In the genomic region with DNA sequence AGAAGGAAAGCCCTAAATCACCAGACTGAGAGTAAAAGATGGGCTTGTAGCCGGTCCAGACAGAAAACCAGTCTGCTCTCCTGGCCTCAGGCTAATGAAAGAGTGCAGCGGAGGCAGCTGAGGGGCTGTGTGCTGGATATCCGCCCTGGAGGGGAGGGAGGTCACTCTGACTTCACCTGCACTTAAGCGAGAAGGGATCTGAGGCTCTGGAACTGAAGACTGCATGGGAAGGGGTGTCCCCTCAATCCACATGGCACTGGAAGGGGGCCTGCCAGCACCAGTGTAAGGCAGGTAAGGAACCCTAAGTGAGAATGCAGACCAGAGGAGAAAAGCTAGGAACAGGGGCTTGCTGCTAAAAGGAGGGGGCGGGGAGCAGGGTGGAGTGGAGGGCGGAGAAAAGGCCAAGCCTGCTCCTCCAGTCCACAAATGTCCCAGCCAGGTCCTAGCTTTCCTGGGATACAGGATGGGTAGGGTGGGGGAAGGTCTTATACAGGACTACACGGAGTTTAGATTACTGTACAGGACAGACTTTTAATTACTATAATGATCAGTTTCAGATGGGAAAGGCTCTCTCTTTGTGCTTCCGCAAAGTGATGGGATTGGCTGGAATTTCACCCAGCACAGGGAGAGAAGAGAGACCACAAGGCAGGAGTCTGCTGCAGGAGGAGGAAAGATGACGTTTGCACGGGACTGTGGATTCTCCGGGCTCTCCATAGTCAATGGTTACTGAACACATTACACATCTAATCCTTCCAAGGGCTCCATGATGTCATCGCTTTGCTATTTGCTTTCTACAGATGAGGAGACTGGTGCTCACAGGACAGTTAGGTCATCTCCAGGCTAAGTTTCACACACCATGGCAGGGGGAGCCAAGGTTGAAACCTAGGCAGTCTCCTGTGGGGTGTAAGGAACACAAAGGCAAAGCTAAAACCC, we compare ENCODE assay signal across 9 mouse cellular contexts.
DNase-seq lines count a peak whose midpoint lies in the region; ATAC-seq and TF ChIP-seq lines count a peak whose summit lies in the region.
"Had no signal": no experiment of that assay in that cellular context is flagged by ENCODE, and none has a peak within 500 bp of the region (broad histone marks: within the 10 kb centered on the region; RNA-seq: fewer than 3 reads in every experiment).

No protein-coding gene starts in this region.

- H3K4me3 ChIP-seq in midbrain, embryonic 10.5 days, result no peak overlapping the region
- no peak overlapping the region for H3K4me3 ChIP-seq in midbrain, embryonic 16.5 days (ENCODE audit: low read depth, low read length)
- no peak overlapping the region for H3K4me3 ChIP-seq in embryonic facial prominence, embryonic 12.5 days
- no peak overlapping the region for H3K4me3 ChIP-seq in hindbrain, postnatal 0 days (ENCODE audit: low read length)
- no peak overlapping the region for H3K4me3 ChIP-seq in stomach, embryonic 16.5 days (replicated peaks; ENCODE audit: low read length)

- H3K36me3 ChIP-seq in midbrain, embryonic 10.5 days, result no peaks in the 10 kb centered on the region
- H3K36me3 ChIP-seq in midbrain, embryonic 16.5 days (ENCODE audit: control insufficient read depth, insufficient read depth, low read length), result no peaks in the 10 kb centered on the region
- H3K36me3 ChIP-seq in embryonic facial prominence, embryonic 12.5 days, result 0 out of 2 replicates have a peak, but pooled peaks cover 3% of the 10 kb centered on the region
- no peaks in the 10 kb centered on the region for H3K36me3 ChIP-seq in hindbrain, postnatal 0 days (ENCODE audit: insufficient read depth, low read length)
- H3K36me3 ChIP-seq in stomach, embryonic 16.5 days (ENCODE audit: control insufficient read depth, insufficient read depth, low read length), result no peaks in the 10 kb centered on the region

- DNase-seq in midbrain, embryonic 10.5 days (ENCODE audit: low spot score), result no peak
- no peak for DNase-seq in hindbrain, postnatal 0 days (ENCODE audit: low spot score)
- DNase-seq in right cerebral cortex, postnatal 14 days, result no peak
- DNase-seq: cerebellum, adult 9-10 months; liver had no signal

- H3K27me3 ChIP-seq in midbrain, embryonic 10.5 days (ENCODE audit: low read depth, poor library complexity, severe bottlenecking), result no peaks in the 10 kb centered on the region
- H3K27me3 ChIP-seq in midbrain, embryonic 16.5 days (ENCODE audit: control insufficient read depth, insufficient read depth, low read depth, low read length), result no peaks in the 10 kb centered on the region
- no peaks in the 10 kb centered on the region for H3K27me3 ChIP-seq in embryonic facial prominence, embryonic 12.5 days
- H3K27me3 ChIP-seq in hindbrain, postnatal 0 days (ENCODE audit: insufficient read depth, low read length), result no peaks in the 10 kb centered on the region
- H3K27me3 ChIP-seq in stomach, embryonic 16.5 days (ENCODE audit: control insufficient read depth, insufficient read depth, low read length), result no peaks in the 10 kb centered on the region

- peak overlapping the region; percentile 72 for H3K27ac ChIP-seq in midbrain, embryonic 10.5 days (replicated peaks)
- H3K27ac ChIP-seq in midbrain, embryonic 16.5 days (ENCODE audit: low read length), result no peak overlapping the region
- peak overlapping the region; percentile 70 for H3K27ac ChIP-seq in embryonic facial prominence, embryonic 12.5 days
- H3K27ac ChIP-seq in hindbrain, postnatal 0 days, result no peak overlapping the region
- H3K27ac ChIP-seq in stomach, embryonic 16.5 days (ENCODE audit: low read length), result no peak overlapping the region

- TF ChIP-seq CTCF in hindbrain, postnatal 0 days (IDR thresholded peaks at IDR 0.05; ENCODE audit: low read depth), result no peak

- H3K4me2 ChIP-seq in midbrain, embryonic 16.5 days (ENCODE audit: low read length), result no peak overlapping the region
- H3K4me2 ChIP-seq in embryonic facial prominence, embryonic 12.5 days (replicated peaks), result no peak overlapping the region
- H3K4me2 ChIP-seq in hindbrain, postnatal 0 days (ENCODE audit: low read depth, low read length), result no peak overlapping the region
- no peak overlapping the region for H3K4me2 ChIP-seq in stomach, embryonic 16.5 days (ENCODE audit: low read depth, low read length)

- no peaks in the 10 kb centered on the region for H3K9me3 ChIP-seq in midbrain, embryonic 10.5 days (replicated peaks)
- H3K9me3 ChIP-seq in midbrain, embryonic 16.5 days (replicated peaks; ENCODE audit: control insufficient read depth, low read length, poor library complexity, severe bottlenecking), result no peaks in the 10 kb centered on the region
- H3K9me3 ChIP-seq in embryonic facial prominence, embryonic 12.5 days, result no peaks in the 10 kb centered on the region
- H3K9me3 ChIP-seq in hindbrain, postnatal 0 days (ENCODE audit: low read length), result no peaks in the 10 kb centered on the region
- H3K9me3 ChIP-seq in stomach, embryonic 16.5 days (replicated peaks; ENCODE audit: control insufficient read depth, low read length), result no peaks in the 10 kb centered on the region

- peaks cover 13% of the 10 kb centered on the region for H3K4me1 ChIP-seq in midbrain, embryonic 10.5 days
- no peaks in the 10 kb centered on the region for H3K4me1 ChIP-seq in midbrain, embryonic 16.5 days (ENCODE audit: control insufficient read depth, insufficient read depth, low read length)
- H3K4me1 ChIP-seq in embryonic facial prominence, embryonic 12.5 days, result peaks cover 30% of the 10 kb centered on the region
- H3K4me1 ChIP-seq in hindbrain, postnatal 0 days (ENCODE audit: insufficient read depth, low read length), result no peaks in the 10 kb centered on the region
- peaks cover 10% of the 10 kb centered on the region for H3K4me1 ChIP-seq in stomach, embryonic 16.5 days (ENCODE audit: control insufficient read depth, insufficient read depth, low read length)

- WGBS in midbrain, embryonic 10.5 days, result 26% methylated on average over 12 of the region's 12 CpGs
- WGBS in midbrain, embryonic 16.5 days, result 33% methylated on average over 12 of the region's 12 CpGs
- 25% methylated on average over 12 of the region's 12 CpGs for WGBS in embryonic facial prominence, embryonic 12.5 days
- 45% methylated on average over 10 of the region's 12 CpGs for WGBS in hindbrain, postnatal 0 days
- WGBS in stomach, embryonic 16.5 days, result 51% methylated on average over 12 of the region's 12 CpGs

- ATAC-seq in midbrain, embryonic 16.5 days, result no peak
- peak; percentile 30; the same call in 1 of the 2 replicates for ATAC-seq in embryonic facial prominence, embryonic 12.5 days (ENCODE audit: insufficient number of reproducible peaks, insufficient read depth, low FRiP score, low TSS enrichment)
- ATAC-seq in hindbrain, postnatal 0 days, result peak; percentile 12; the same call in 1 of the 2 replicates
- peak; percentile 36; the same call in 1 of the 2 replicates for ATAC-seq in stomach, embryonic 16.5 days (ENCODE audit: insufficient read depth, low FRiP score)
- no peak for ATAC-seq in cerebellum, adult (ENCODE audit: insufficient number of reproducible peaks, low FRiP score, low TSS enrichment)

- no peak overlapping the region for H3K9ac ChIP-seq in midbrain, embryonic 16.5 days (ENCODE audit: low read depth, low read length)
- H3K9ac ChIP-seq in embryonic facial prominence, embryonic 12.5 days, result no peak overlapping the region
- no peak overlapping the region for H3K9ac ChIP-seq in hindbrain, postnatal 0 days (replicated peaks; ENCODE audit: low read length)
- H3K9ac ChIP-seq in stomach, embryonic 16.5 days (ENCODE audit: low read length), result no peak overlapping the region; the same call in 1 of the 2 replicates

Comparison
In these comparisons a context has a peak if more than half of its experiments do, and no peak if none do; other contexts are left out.
1. H3K27ac ChIP-seq: peak in midbrain, embryonic 10.5 days (single experiment) and embryonic facial prominence, embryonic 12.5 days (single experiment); none in midbrain, embryonic 16.5 days (single experiment), hindbrain, postnatal 0 days (single experiment) and stomach, embryonic 16.5 days (single experiment).
2. ATAC-seq: peak in embryonic facial prominence, embryonic 12.5 days (single experiment), hindbrain, postnatal 0 days (single experiment) and stomach, embryonic 16.5 days (single experiment); none in midbrain, embryonic 16.5 days (single experiment) and cerebellum, adult (single experiment).